Mouse (Mus musculus) E14TG2a.4 (cell line): ENCODE measurements around the gene Cacna1d.

Source experiments
- CTCF ChIP-seq: conservative IDR thresholded peaks from 2 replicates; pipeline ENCODE4 v1.5.1; 2014; ENCODE audit warnings: low read length
- NANOG ChIP-seq: IDR thresholded peaks from 2 replicates; pipeline ENCODE4 v1.6.1; 2014; ENCODE audit warnings: borderline replicate concordance, low read length, mixed read lengths
- POU5F1 ChIP-seq: IDR thresholded peaks from 2 replicates; pipeline ENCODE4 v1.6.1; 2014; ENCODE audit warnings: low read length, borderline replicate concordance

- no peak for TF ChIP-seq CTCF
- TF ChIP-seq POU5F1: no peak
- TF ChIP-seq NANOG: no peak
Measured at GRCm38 (mm10) chr14:30284446-30284845, 206.8 kb downstream of the Cacna1d start.
